In the genomic region with DNA sequence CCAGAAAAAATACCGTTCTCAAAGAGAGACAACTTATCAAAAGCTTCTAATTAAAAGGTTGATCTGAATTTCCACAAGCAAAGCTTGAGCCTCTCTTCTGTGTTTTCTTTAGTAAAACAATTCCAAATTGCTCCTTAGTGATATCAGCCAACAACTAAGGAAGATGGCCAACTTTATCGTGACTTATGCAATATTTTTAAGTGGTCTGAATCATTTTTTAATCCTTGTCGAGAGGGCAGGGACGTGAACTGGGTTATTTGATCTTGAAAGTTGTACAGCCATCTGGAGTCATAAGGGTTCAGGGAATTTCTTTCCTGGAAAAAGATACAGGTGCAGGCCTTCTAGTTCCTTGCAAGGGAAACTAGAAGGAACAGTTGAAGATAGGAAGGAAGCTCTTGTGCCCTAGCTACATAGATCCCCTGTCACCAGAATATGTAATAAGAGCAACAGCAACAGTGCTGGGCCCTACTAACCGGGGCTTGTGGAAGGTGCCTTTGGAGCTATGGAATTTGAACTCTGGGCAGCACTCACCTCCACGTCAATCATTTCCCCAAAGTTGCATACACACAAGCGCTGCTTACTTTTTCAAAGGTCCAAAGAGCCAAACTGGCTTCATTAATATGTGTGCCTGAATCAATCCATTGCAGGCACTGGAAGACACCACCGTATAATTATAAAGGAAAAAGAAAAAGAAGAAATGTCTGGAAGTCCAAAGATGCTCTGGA, we compare ENCODE assay signal across 8 mouse cellular contexts. TPM values are rescaled to one million over a fixed set of nuclear protein-coding genes. Genes with fewer than 3 reads are reported as not detected.
DNase-seq lines count a peak whose midpoint lies in the region; TF ChIP-seq lines count a peak whose summit lies in the region.

No protein-coding gene starts in this region.

- H3K27me3 ChIP-seq in liver, adult 2 months (ENCODE audit: control insufficient read depth, insufficient read depth, low read length), result no peaks in the 10 kb centered on the region

- H3K79me2 ChIP-seq in liver, adult 2 months (ENCODE audit: control insufficient read depth, insufficient read depth, low read length), result peaks cover 7% of the 10 kb centered on the region; the same call in 1 of the 2 replicates
- peaks cover 57% of the 10 kb centered on the region for H3K79me2 ChIP-seq in macrophage (ENCODE audit: inconsistent target)

- peaks cover 17% of the 10 kb centered on the region for H3K4me1 ChIP-seq in liver, adult 2 months (ENCODE audit: control insufficient read depth, insufficient read depth, low read length)

- H3K9ac ChIP-seq in liver, adult 2 months (ENCODE audit: low read depth, low read length), result peak overlapping the region; percentile 78; the same call in 1 of the 2 replicates

- TF ChIP-seq CTCF in liver, adult 2 months (IDR thresholded peaks at IDR 0.05; ENCODE audit: low read depth, low read length), result no peak

- WGBS in liver, adult 2 months, result 16% methylated on average over 8 of the region's 8 CpGs
- 80% methylated on average over 8 of the region's 8 CpGs for WGBS in macrophage (ENCODE audit: missing documents)

- no peak overlapping the region for H3K4me3 ChIP-seq in liver, adult 2 months (ENCODE audit: insufficient read depth, low read depth, low read length)
- H3K4me3 ChIP-seq in macrophage (ENCODE audit: inconsistent target), result no peak overlapping the region

- peaks cover 21% of the 10 kb centered on the region for H3K36me3 ChIP-seq in liver, adult 2 months (ENCODE audit: control insufficient read depth, insufficient read depth, low read length)
- H3K36me3 ChIP-seq in macrophage (ENCODE audit: inconsistent target), result no peaks in the 10 kb centered on the region; the same call in 1 of the 2 replicates

- H3K27ac ChIP-seq in liver, adult 2 months (replicated peaks; ENCODE audit: insufficient read depth, low read depth, low read length), result peak overlapping the region; percentile 96
- H3K27ac ChIP-seq in macrophage, result peak overlapping the region; percentile 98

- no peak for TF ChIP-seq POLR2A in liver, adult 2 months (IDR thresholded peaks at IDR 0.05; ENCODE audit: extremely low read depth, insufficient read depth, low read length)

- DNase-seq in adrenal gland, adult 2 months, result peak; percentile 21
- DNase-seq in adrenal gland, adult 18-20 months (ENCODE audit: low spot score in 2 of 2), result no peak
- DNase-seq in liver, adult 2 months (ENCODE audit: extremely low read depth, low read depth, low spot score), result peak; percentile 99
- DNase-seq in liver, result no peak
- peak; percentile 71 for DNase-seq in kidney, adult 9 months
- no peak for DNase-seq in thymus, postnatal 14 days
- DNase-seq in cerebellum, adult 18-20 months, result no peak

RNA-seq across cellular contexts. Expression of a gene that starts 0.9 kb away (rescaled TPM):
- 100 to 1,000 TPM; 465 to 481 TPM for total RNA-seq in adrenal gland, adult 2 months (2021)
- 304 TPM in 2 replicates for polyA plus RNA-seq in adrenal gland, adult 2 months (2012; rRNA removed)
- 1,000 to 10,000 TPM in 1 of 2 experiments, 100 to 1,000 TPM in 1; 453 to 1,008 TPM for total RNA-seq in adrenal gland, adult 18-20 months (2021)
- 294 and 339 TPM in 2 replicates for total RNA-seq in liver, adult 2 months (2014; rRNA removed)
- 449 and 502 TPM in 2 replicates for polyA plus RNA-seq in liver, adult 2 months (2012; rRNA removed)
- 1,000 to 10,000 TPM in 2 of 26 experiments, 100 to 1,000 TPM in 24; 116 to 1,608 (median 288) TPM for total RNA-seq in macrophage (2018; cell fraction: chromatin; rRNA removed)
- 1,000 to 10,000 TPM in 12 of 26 experiments, 100 to 1,000 TPM in 14; 487 to 1,958 (median 813) TPM for total RNA-seq in macrophage (2018; cell fraction: cytosol; rRNA removed)
- total RNA-seq in macrophage (2018; cell fraction: nucleus; rRNA removed), result 100 to 1,000 TPM; 256 to 887 (median 407) TPM
- polyA plus RNA-seq in macrophage (2018), result 864 to 2,248 TPM (median 2,111 TPM) in 3 replicates

RNA-seq across cellular contexts. Expression of a gene that starts 58.9 kb away (rescaled TPM):
- total RNA-seq in adrenal gland, adult 2 months (2021), result 1 to 10 TPM; 4.6 to 9.3 TPM
- 7.0 and 9.7 TPM in 2 replicates for polyA plus RNA-seq in adrenal gland, adult 2 months (2012; rRNA removed)
- total RNA-seq in adrenal gland, adult 18-20 months (2021), result 1 to 10 TPM; 5.7 to 5.9 TPM
- 2.3 and 2.7 TPM in 2 replicates for total RNA-seq in liver, adult 2 months (2014; rRNA removed)
- polyA plus RNA-seq in liver, adult 2 months (2012; rRNA removed), result 1.1 and 2.1 TPM in 2 replicates
- total RNA-seq in macrophage (2018; cell fraction: chromatin; rRNA removed), result 10 to 100 TPM in 13 of 26 experiments, 1 to 10 TPM in 13; 1.7 to 26.4 (median 9.8) TPM
- 1 to 10 TPM; 2.1 to 5.2 (median 3.9) TPM for total RNA-seq in macrophage (2018; cell fraction: cytosol; rRNA removed)
- total RNA-seq in macrophage (2018; cell fraction: nucleus; rRNA removed), result 10 to 100 TPM in 7 of 26 experiments, 1 to 10 TPM in 19; 2.3 to 28.5 (median 6.4) TPM
- polyA plus RNA-seq in macrophage (2018), result 2.5 to 7.6 TPM (median 3.5 TPM) in 3 replicates

Comparison
In these comparisons a context has a peak if more than half of its experiments do, and no peak if none do; other contexts are left out.
1. DNase-seq: peak in adrenal gland, adult 2 months (single experiment), liver, adult 2 months (single experiment) and kidney, adult 9 months (single experiment); none in adrenal gland, adult 18-20 months (0 of 2), liver (single experiment), thymus, postnatal 14 days (single experiment) and cerebellum, adult 18-20 months (0 of 2).